Mouse (Mus musculus) bone marrow macrophage, adult 2 months (primary cell): ENCODE measurements around the gene Acsf2.

Experiments
- CTCF ChIP-seq: IDR thresholded peaks from 2 replicates; pipeline ENCODE4 v1.5.1; 2012; ENCODE audit warnings: low read depth, mild to moderate bottlenecking, low read length, moderate library complexity
- POLR2A ChIP-seq: IDR thresholded peaks from 2 replicates; pipeline ENCODE4 v1.6.1; 2012; ENCODE audit warnings: mild to moderate bottlenecking, low read depth, low read length, borderline replicate concordance

GRCm38 (mm10) chr11:94565151-94565479 lies 36.6 kb downstream of the Acsf2 start:
- no peak for TF ChIP-seq CTCF
- no peak for TF ChIP-seq POLR2A
